Mouse (Mus musculus) heart, postnatal 0 days (tissue): Measurements from ENCODE around the gene Slc44a3. TPM values are rescaled to one million over a fixed set of nuclear protein-coding genes. Genes with fewer than 3 reads are reported as not detected.

ENCODE experiments used
- ATAC-seq: fragments of 200-750 bp; cut with Nextera tagmentation; 2 replicates; pipeline ENCODE4 v1.8.0; 2017; ENCODE audit warnings: low read depth, moderate number of reproducible peaks, moderate library complexity; ENCODE audit not compliant: insufficient read depth
- DNase-seq: peaks from one replicate; pipeline ENCODE4 v3.0.0-alpha.2; 2016; ENCODE audit warnings: low spot score
- H3K27ac ChIP-seq: fragments of 300-500 bp; sonication (generic); 2 replicates; pipeline ENCODE4 v1.5.1; 2014; ENCODE audit warnings: low read depth, mild to moderate bottlenecking
- H3K27me3 ChIP-seq: fragments of 300-500 bp; sonication (generic); 2 replicates; pipeline ENCODE4 v1.6.1; 2014; ENCODE audit warnings: low read length, mixed read lengths; ENCODE audit not compliant: control insufficient read depth, insufficient read depth
- H3K36me3 ChIP-seq: fragments of 300-500 bp; sonication (generic); replicated peaks from 2 replicates; pipeline ENCODE4 v1.6.1; 2014; ENCODE audit warnings: low read length, mixed read lengths; ENCODE audit not compliant: control insufficient read depth, insufficient read depth
- H3K4me1 ChIP-seq: fragments of 300-500 bp; sonication (generic); 2 replicates; pipeline ENCODE4 v1.6.1; 2014; ENCODE audit warnings: antibody characterized with exemption; ENCODE audit not compliant: control insufficient read depth, insufficient read depth
- H3K4me2 ChIP-seq: fragments of 300-500 bp; sonication (generic); 2 replicates; pipeline ENCODE4 v1.6.1; 2014; ENCODE audit warnings: low read depth, mild to moderate bottlenecking, low read length, moderate library complexity
- H3K4me3 ChIP-seq: fragments of 300-500 bp; sonication (generic); 2 replicates; pipeline ENCODE4 v1.5.1; 2014; ENCODE audit warnings: low read depth, low read length
- H3K9ac ChIP-seq: fragments of 300-500 bp; sonication (generic); replicated peaks from 2 replicates; pipeline ENCODE4 v1.6.1; 2014; ENCODE audit warnings: low read depth, low read length, mixed read lengths
- H3K9me3 ChIP-seq: fragments of 300-500 bp; sonication (generic); replicated peaks from 2 replicates; pipeline ENCODE4 v1.6.1; 2016; ENCODE audit warnings: low read length; ENCODE audit not compliant: control insufficient read depth
- CTCF ChIP-seq: IDR thresholded peaks from 2 replicates; pipeline ENCODE4 v1.5.1; 2016; ENCODE audit warnings: antibody characterized with exemption, control low read depth, low read depth
- EP300 ChIP-seq: IDR thresholded peaks from 2 replicates; pipeline ENCODE4 v1.6.1; 2016; ENCODE audit warnings: antibody characterized with exemption, low read depth
- WGBS: fragments of 180-500 bp; shearing (Covaris S2); extraction: QIAGEN DNeasy Blood & Tissue Kit; methylation state at CpG from one replicate; pipeline ENCODE4 v1.1.7; 2014; 5-methylcytosine and 5-hydroxymethylcytosine counted together
- polyA plus RNA-seq: library from polyadenylated mRNA; unstranded; fragments of >200 nt; fragmentation: Nextera tagmentation; extraction: Ambion mirVana; gene quantifications from 2 replicates; pipeline ENCODE4 v1.2.1, GENCODE M21; 2015
- total RNA-seq: library from RNA; depleted of rRNA; stranded (reverse); fragments of >200 nt; gene quantifications from 2 replicates; pipeline ENCODE4 v1.2.3, GENCODE M21; 2014; ENCODE audit warnings: low replicate concordance

Slc44a3 gene
- total and polyA plus RNA-seq, 2 experiments from 2014 or later = 0.79 to 6.0 TPM

DNA sequence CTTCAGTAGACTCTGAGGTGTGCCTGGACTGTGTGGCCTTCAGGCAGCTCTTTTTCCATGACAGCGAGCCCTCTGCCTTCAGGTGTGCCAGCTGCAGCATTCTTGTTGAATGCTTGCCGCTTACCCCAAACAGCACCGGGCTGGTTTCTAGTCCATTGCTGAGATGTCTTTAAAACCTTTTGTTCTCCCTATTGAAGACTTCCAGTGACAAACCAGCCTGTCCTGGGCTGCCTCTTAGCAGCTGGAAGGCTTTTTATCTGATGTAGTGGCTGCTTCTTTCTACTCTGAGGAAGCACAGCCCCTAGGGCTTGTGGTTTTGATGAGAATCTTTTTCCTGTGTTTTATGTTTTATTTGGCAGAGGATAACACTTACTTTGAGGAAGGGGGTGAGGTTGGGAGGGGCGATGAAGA lies 88.3 kb downstream of the Slc44a3 start:
- peaks cover 53% of the 10 kb centered on the region for H3K4me1 ChIP-seq
- ATAC-seq (no peak), DNase-seq (no peak)
- 0 out of 2 replicates have a peak overlapping the region, but pooled peaks have one; percentile 8 for H3K27ac ChIP-seq
- 61% methylated on average over 4 of the region's 4 CpGs for WGBS
- H3K9ac ChIP-seq = no peak overlapping the region
- H3K4me2 ChIP-seq = no peak overlapping the region
- H3K36me3 ChIP-seq = 0 out of 2 replicates have a peak, but pooled peaks cover 3% of the 10 kb centered on the region
- H3K9me3 ChIP-seq = no peaks in the 10 kb centered on the region
- no peaks in the 10 kb centered on the region for H3K27me3 ChIP-seq
- TF ChIP-seq CTCF (no peak), EP300 (no peak)
- no peak overlapping the region for H3K4me3 ChIP-seq

- DNase-seq (no peak), ATAC-seq (no peak)
These were observed 89.9 kb downstream of the Slc44a3 start for GRCm38 (mm10) chr3:121442288-121442687.

DNA sequence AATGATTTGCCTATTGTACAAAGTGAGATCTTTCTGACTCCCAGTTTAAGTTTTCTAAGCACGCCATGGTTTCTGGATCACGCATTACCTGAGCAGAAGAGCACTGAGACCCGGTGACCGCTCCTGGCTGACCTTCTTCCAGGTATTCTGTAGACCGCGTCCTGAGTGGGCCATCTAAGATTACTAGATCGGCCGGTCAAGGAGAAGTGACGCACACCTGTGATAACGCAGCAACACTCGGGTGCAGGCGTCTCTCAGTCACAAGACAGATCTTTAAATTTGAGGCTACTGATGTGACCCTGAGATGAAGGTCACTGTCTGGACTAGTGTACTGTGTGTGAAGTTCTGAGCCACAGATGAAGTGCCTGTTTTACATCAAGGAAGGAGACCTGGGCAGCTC lies 90.7 kb downstream of the Slc44a3 start:
- DNase-seq (no peak), ATAC-seq (no peak)
- H3K4me3 ChIP-seq = no peak overlapping the region
- H3K36me3 ChIP-seq = peaks cover 3% of the 10 kb centered on the region; the same call in 1 of the 2 replicates
- no peaks in the 10 kb centered on the region for H3K27me3 ChIP-seq
- H3K4me1 ChIP-seq = peaks cover 68% of the 10 kb centered on the region
- 82% methylated on average over 12 of the region's 12 CpGs for WGBS
- H3K9ac ChIP-seq = no peak overlapping the region
- no peak for TF ChIP-seq CTCF
- no peak for TF ChIP-seq EP300
- 0 out of 2 replicates have a peak overlapping the region, but pooled peaks have one; percentile 4 for H3K27ac ChIP-seq
- H3K9me3 ChIP-seq = no peaks in the 10 kb centered on the region
- no peak overlapping the region for H3K4me2 ChIP-seq

More at GRCm38 (mm10) chr3:121442288-121442687, 89.9 kb downstream of the Slc44a3 start:
- Histone ChIP-seq H3K4me1 (peaks cover 60% of the 10 kb centered on the region), H3K36me3 (peaks cover 3% of the 10 kb centered on the region; the same call in 1 of the 2 replicates), H3K4me3 (no peak overlapping the region), H3K4me2 (no peak overlapping the region), H3K9ac (no peak overlapping the region), H3K27ac (peak overlapping the region; percentile 4; the same call in 1 of the 2 replicates), H3K9me3 (no peaks in the 10 kb centered on the region), H3K27me3 (no peaks in the 10 kb centered on the region)
- TF ChIP-seq CTCF = no peak
- TF ChIP-seq EP300 = no peak
- 65% methylated on average over 5 of the region's 5 CpGs for WGBS

- H3K4me3 ChIP-seq = no peak overlapping the region
- TF ChIP-seq CTCF (no peak), EP300 (no peak)
- no peaks in the 10 kb centered on the region for H3K9me3 ChIP-seq
- DNase-seq = peak; percentile 88
- 17% methylated on average over 11 of the region's 11 CpGs for WGBS
- H3K36me3 ChIP-seq = peaks cover 3% of the 10 kb centered on the region; the same call in 1 of the 2 replicates
- 0 out of 2 replicates have a peak overlapping the region, but pooled peaks have one; percentile 16 for H3K9ac ChIP-seq
- H3K4me2 ChIP-seq = peak overlapping the region; percentile 40
- peaks cover 71% of the 10 kb centered on the region for H3K4me1 ChIP-seq
- H3K27me3 ChIP-seq = no peaks in the 10 kb centered on the region
- ATAC-seq = peak; percentile 81
- peak overlapping the region; percentile 61 for H3K27ac ChIP-seq
These were observed 92.5 kb downstream of the Slc44a3 start for GRCm38 (mm10) chr3:121439623-121440161.

- Histone ChIP-seq H3K9me3 (no peaks in the 10 kb centered on the region), H3K4me1 (peaks cover 80% of the 10 kb centered on the region), H3K27ac (peak overlapping the region; percentile 22; the same call in 1 of the 2 replicates), H3K36me3 (no peaks in the 10 kb centered on the region; the same call in 1 of the 2 replicates), H3K4me2 (no peak overlapping the region), H3K27me3 (no peaks in the 10 kb centered on the region), H3K9ac (no peak overlapping the region), H3K4me3 (no peak overlapping the region)
- DNase-seq = no peak
- WGBS = 44% methylated on average over 7 of the region's 7 CpGs
- no peak; the same call in 1 of the 2 replicates for ATAC-seq
- TF ChIP-seq CTCF = no peak
- no peak for TF ChIP-seq EP300
These were observed 94.2 kb downstream of the Slc44a3 start for GRCm38 (mm10) chr3:121437996-121438395.
